Mouse (Mus musculus) small intestine, adult 2 months (tissue): ENCODE measurements around the gene Tiam2.

Experiments
- CTCF ChIP-seq: fragments of 200-500 bp; IDR thresholded peaks from 2 replicates; pipeline ENCODE4 v1.5.1; 2012; ENCODE audit warnings: low read depth, mild to moderate bottlenecking, control low read depth, inconsistent platforms, low read length, moderate library complexity, mixed read lengths; ENCODE audit not compliant: insufficient replicate concordance, insufficient read length; ENCODE audit errors: extremely low read depth
- POLR2A ChIP-seq: fragments of 200-500 bp; IDR thresholded peaks from 2 replicates; pipeline ENCODE4 v1.6.1; 2012; ENCODE audit warnings: low read depth, mild to moderate bottlenecking, control low read depth, inconsistent platforms, low read length, moderate library complexity

GRCm38 (mm10) chr17:3337525-3337888, 11.1 kb downstream of the Tiam2 start:
- TF ChIP-seq POLR2A (no peak), CTCF (no peak)
